Mouse (Mus musculus) cortical plate, adult 2 months (tissue): ENCODE measurements around the gene Prokr1.

Experiments used
- CTCF ChIP-seq: fragments of 200-500 bp; IDR thresholded peaks from 2 replicates; pipeline ENCODE4 v1.5.1; 2011; ENCODE audit warnings: mild to moderate bottlenecking, control low read depth, low read length; ENCODE audit not compliant: insufficient read depth; ENCODE audit errors: extremely low read depth
- POLR2A ChIP-seq: fragments of 200-500 bp; IDR thresholded peaks from 2 replicates; pipeline ENCODE4 v1.6.1; 2011; ENCODE audit warnings: mild to moderate bottlenecking, low read length, control low read depth; ENCODE audit not compliant: insufficient read depth; ENCODE audit errors: extremely low read depth

DNA sequence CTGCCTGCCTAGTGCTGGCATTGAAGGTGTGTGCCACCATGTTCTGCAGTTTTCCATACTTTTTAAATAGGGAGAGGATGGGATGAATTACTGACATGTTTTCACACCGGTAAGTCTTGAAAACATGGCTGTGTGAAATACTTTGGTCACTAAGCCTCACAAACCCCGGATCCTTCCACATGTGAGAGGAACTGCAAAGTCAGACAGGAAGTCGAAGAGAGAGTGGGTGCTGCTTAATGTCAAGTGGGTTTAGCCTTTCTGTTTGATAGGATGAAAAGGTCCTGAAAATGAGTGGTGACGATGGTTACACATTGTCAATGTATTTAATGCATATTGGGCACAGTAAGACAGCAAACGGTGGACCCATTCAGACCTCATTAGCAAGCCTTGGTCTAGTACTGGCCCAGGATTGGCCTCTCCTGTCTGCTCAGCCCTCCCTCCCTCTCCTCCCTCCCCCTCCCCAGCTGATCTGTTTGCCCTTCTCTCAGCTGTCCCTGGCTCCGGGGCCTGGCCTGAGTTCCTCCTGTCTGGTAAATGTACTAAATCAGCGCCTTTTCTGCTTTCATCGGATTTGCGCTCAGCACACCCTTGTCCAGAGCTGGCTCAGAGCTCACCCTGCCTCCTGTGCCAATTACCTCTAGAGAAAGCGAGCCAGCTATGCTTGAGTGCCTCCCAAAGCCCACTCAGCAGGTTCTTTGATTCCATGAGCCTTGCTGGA is 6.7 kb upstream of the Prokr1 start:
- TF ChIP-seq CTCF (no peak), POLR2A (no peak)
